Mouse (Mus musculus): Measurements from ENCODE around the gene Zfp580.
"Not testable (repeated sequence)": the region's sequence is repeated elsewhere in the genome, so short reads cannot be mapped to it uniquely, and the experiment has no call there.

Zfp580 gene

DNA sequence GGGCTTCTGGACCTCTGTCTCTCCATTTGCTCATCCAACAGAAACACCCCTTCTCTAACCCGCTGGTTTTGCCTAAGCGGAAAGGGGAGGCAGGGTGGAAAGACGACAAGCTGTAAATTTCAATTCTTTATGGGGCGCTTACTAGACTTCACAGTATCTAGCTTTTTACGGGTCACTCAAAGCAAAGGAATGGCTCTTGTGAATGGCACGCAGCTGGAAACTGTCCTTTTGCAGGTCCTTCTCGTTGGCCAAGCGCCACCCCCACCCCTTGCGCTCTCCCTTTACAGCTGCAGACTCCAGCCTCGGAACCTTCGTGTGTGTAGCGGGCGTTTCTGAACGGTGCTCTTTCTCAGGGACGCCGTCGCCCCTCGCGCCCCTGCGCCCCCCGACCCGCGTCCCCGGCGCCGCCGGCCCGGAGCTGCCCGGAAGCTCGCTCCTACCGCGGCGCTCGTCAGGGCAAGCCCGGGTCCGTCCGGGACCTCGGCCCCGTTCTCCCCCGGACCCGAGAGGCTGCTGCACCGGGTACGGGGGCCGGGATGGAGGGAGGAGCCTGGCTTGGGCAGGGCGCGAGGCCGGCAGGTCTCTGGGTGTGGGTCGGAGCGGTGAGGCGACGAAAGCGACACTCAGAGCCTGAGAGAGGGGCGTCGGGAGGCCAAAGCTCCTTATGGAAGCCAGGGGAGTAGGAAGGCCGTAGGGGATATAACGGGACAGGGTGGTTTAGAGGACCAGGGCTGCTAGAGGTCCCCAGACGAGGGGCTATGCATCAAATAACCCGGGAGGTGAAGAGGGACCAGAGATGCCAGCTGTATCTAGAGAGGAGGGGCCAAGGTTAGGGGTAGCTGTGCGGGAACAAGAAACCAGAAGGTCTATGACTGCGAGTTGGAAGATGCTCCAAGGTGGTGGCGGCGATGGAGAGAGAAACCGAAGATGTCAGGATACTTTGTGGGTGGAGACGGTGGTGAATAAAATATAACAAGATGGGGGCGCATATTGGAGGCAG, at the start of gene Zfp580:
Gene Zfp580 (plus strand): TSS at position 346 of the 1,000 bp plus-strand sequence.
- peak; percentile 75 for DNase-seq (ENCODE audit: low read depth, low spot score)

DNA sequence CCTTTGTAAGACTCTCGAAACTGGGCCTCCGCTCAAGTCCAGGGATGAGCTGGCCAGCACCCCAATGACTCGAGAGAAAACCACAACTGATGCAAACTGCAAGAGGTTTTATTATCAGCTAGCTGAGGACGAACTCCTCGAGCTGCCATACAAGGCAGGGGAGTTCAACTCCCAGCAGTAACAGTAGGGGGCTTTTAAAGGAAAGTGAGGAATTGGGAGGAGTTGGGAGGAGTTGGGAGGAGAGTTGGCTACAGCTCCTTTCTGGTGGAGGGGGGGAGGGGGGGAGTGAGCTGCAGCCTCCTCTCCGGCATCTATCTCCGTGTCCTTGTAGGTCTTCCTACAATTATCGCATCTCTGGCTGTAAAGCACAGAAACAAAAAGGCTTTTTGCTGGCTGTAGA, 48.5 kb upstream of the Zfp580 start:
- not testable (repeated sequence) for DNase-seq (ENCODE audit: low read depth, low spot score)

DNA sequence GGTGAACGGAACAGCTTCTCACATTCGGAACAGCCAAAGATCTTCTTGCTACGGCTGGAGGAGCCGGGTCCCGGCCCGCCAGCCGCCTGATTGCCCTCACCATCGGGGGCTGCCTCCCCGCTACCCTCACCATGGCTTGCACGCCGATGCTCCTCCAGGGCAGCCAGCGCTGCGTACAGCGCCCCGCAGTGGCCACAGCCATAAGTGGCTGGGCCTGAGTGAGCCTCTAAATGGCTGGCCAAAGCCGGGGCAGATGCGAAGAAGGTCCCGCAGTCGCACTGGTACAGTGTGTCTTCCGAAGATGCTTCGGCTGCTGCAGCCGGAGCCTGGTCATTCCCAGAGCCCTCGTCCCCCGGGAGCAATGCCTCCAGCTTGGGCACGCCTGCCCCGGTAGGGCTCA, 43.1 kb upstream of the Zfp580 start:
- DNase-seq (ENCODE audit: low read depth, low spot score): no peak

DNA sequence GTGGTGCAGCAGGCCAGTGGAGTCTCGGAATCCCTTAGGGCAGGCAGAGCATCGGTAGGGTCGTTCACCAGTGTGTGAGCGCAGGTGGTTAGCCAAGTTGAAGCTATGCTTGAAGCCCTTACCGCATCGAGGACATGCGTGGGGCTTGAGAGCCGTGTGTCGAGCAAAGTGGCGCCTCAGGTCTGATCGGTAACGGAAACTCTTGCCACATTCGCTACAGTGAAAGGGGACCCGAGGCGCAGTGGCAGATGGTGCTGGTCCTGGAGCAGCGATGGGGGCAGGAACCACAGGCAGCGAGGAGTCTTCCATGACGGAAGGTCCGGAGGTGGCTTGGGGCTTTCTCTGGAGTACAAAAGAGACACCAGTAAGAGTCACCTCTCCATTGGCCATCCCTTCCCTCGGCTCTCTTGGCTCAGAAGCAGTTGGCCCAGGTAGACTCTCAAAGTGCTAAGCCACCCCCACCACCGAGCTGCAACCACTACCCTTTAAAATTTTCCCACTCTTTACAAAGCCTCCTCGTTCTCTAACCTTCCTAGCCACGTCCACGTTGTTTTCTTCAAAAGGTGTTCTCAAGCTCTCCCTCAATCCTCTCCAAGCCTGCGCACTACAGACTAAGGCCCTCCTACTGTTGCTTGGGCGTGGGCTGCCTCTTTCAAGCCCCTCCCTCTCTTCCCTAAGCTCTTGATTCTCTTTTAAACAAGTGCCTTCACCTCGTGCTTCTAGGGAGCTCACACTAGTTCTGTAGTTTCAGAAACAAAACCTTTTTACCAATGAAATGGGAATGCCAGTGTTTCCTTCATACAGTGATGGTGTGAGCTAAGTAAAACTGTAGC, 38.4 kb upstream of the Zfp580 start:
- DNase-seq (ENCODE audit: low read depth, low spot score): no peak

DNA sequence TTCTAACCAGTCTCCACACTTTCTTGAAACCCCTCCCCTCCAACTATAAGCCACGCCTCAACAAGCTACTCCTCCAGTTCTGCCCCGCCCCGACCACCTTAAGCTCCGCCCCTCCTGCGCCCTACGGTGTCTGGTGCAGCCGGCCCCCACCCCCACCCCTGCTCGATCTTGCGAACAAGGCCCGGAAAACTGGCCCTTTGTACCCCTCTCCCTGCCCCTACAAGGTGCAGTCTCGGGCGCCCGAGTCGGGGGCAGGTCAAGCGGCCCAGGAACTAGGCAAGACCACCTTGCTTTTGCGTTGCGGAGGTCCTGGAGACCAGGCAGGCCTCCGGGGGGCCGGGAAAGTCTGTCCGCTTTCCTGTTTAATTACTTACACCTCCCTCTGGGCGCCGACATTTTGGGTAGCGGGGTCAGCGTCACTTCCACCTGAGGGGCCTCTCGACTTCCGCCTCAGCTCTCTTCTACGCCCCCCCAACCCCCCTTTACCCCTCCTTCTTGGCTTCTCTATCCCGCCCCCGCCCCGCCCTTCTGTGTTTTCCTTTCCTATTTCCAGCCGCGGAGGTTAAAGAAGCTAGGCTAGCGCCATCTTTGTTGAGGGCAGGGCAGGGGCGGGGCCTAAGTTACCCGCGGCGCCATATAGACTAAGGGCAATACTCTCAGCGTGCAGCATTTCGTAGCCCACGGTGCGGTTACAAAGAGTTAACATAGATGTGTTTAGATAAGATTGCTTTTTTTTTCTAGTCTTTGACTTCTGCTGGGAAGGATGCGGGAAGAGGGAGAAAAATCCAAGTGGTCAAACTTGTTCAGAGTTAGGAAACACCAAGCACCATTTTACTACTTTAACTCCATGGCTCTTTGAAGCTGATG, 36.9 kb upstream of the Zfp580 start, which contains the start of the genes Zfp524 and Fiz1:
Gene Zfp524 (plus strand): TSS at position 165 of the 867 bp plus-strand sequence.
Gene Fiz1 (minus strand): TSS at position 447 of the 867 bp plus-strand sequence.
- peak; percentile 98 for DNase-seq (ENCODE audit: low read depth, low spot score)

DNA sequence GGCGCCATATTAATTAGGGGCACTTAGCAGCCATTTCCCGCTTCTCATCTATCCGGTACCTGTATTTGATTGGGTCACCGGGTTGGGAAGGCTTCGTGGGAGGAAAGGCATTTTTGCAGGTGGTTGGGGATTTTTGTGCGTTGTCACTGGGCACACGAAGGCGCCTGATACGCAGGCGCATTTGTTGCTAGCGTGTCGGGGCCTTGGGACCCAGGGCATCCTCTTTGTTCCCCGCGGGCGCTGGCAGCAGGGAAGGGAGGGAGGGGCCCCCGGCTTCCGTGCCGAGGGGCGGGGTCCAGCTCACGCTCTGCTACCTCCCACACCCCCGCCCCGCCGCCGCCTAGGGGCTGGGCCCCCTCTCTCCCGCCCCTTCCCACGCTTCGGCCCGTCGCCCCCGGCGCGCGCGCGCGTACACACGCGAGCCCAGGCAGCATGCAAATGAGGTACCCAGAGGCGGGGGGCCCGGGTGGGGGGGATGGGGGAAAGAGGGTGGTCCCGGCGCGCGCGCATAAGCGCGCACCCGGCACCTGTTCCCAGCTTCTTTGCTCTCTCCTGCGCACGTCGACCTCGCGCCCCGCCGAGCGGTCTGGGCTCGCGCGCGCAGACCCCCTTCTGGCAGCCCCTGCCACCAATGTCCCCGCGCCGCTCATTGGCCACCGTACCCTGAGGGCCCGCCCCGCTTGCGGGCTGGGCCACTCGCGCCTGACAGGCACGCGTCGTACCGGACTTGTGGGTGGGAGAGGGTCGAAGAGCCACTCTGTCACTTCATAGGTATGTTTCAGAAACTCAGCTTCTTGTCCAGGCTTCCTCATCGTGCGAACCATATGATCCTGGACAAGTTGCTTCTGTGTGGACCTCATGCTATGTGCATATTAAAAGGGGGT, 36.0 kb upstream of the Zfp580 start, which contains the start of gene Gm44973:
Gene Gm44973 (plus strand): TSS at position 379 of the 884 bp plus-strand sequence.
- peak; percentile 91 for DNase-seq (ENCODE audit: low read depth, low spot score)

DNA sequence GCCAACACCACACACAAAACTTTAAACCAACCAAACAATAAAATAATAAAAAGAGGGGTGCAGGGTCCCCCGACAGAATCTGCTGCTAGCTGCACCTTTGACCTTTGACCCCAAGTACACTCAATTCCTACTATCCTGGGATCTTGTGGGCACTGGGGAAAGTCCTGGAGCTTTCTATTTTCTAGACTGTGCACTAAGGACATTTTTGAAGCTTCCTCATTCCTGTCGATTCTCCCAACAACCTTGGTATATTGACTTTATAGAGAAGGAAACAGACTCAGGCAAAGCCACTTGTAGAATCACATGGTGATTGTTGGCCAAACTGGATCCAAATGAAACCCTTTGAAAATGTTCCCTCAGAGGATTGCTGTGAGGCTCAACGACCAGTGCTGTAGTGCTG, 35.3 kb upstream of the Zfp580 start:
- no peak for DNase-seq (ENCODE audit: low read depth, low spot score)

DNA sequence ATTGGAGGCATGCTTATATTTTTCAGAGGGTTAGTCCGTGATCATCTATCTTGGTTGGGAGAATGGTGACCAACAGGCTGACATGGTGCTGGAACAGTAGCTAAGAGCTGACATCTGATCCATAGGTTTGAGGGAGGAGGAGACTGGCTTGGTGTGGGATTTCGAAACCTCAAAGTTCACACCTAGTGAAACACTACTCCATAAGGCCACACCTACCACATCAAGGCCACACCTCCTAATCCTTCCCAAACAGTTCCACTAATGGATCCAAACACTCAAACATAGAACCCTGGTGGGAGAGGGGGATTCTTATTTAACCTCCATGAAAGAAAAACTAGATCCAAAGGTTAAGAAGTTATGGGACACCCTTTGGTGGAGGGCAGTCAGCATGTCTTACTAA, 34.4 kb upstream of the Zfp580 start:
- no peak for DNase-seq (ENCODE audit: low read depth, low spot score)

DNA sequence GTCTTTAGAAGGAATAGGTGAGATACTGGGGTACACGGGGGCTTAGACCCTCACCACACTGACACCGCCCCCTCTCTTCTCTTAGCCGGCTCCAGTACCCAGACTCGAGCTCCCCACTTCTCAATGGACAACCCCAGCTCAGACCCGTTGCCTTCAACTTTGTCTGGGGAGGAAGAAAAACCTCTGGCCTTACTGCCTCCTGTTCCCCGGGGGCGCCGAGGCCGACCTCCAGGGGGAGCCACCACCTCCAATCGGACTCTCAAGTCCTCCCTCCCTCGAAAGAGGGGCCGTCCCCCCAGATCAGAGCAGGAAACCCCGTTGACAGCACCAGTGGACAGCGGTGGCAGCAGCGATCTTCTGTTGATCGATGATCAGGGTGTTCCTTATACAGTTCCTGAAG, 34.0 kb upstream of the Zfp580 start:
- no peak for DNase-seq (ENCODE audit: low read depth, low spot score)

DNA sequence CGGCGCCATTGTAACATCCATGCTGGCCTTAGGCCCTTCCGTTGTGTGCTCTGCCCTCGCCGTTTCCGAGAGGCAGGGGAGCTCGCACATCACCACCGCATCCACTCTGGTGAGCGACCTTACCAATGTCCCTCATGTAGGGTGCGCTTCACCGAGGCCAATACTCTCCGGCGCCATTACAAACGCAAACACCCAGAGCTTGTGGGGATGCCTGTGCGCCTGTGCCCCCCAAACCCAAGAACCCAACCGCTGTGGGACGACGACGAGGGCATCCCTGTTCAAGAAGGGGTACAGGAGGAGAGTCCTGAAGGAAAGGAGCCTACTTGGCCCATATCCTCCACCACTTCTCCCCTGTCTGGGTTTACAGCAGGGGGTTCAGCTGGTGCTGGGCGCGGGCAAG, 33.4 kb upstream of the Zfp580 start:
- no peak for DNase-seq (ENCODE audit: low read depth, low spot score)

DNA sequence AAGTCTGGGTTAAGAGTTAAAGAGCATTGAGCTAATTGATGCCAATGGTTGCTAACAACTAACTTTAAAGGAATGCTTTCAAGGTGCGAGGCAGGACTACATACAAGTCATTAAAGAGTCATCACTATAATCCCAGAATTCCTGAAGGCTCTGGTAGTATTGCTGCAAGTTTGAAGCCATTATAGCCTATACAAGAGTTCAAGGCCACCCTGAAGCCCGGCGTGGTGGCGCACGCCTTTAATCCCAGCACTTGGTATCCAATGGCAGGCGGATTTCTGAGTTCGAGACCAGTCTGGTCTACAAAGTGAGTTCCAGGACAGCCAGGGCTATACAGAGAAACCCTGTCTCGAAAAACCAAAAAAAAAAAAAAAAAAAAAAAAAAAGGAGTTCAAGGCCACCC, 31.8 kb upstream of the Zfp580 start:
- not testable (repeated sequence) for DNase-seq (ENCODE audit: low read depth, low spot score)

DNA sequence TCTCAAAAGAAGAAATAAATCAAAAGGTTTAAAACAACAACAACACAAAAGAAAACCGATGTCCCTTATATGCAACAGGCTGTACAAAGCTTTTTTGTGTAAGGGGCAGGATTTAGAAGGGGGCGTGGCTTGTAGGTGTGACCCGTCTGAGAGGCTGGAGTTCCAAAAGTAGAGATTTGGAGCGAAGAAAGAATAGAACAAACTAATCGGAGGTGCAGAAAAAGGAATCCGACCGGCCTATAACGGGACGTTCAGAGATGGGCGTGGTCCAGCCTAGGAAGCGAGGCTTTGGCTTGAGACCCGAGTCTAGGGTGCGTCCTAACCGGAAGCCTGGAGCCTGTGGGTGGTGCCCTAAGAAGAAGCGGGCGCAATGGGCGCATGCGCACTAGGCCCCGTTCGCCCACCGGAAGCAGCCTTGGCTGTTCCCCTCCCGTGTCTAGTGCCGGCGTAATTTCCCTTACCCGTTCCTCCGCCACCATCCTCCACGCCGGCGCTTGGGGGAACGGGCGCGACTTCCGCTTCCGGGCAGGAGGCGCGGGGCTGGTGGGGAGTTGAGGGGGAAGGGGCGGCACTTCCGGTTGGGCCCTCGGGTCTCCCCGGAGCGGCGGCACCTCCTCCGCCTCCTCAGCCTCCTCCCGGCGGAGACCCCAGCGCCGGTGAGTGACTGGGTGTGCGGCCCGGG, 31.2 kb upstream of the Zfp580 start, which contains the start of the genes Zfp865 and Ccdc106:
Gene Zfp865 (plus strand): TSS at position 377 of the 682 bp plus-strand sequence.
Gene Ccdc106 (plus strand): TSS at position 554 of the 682 bp plus-strand sequence.
- peak; percentile 98 for DNase-seq (ENCODE audit: low read depth, low spot score)

DNA sequence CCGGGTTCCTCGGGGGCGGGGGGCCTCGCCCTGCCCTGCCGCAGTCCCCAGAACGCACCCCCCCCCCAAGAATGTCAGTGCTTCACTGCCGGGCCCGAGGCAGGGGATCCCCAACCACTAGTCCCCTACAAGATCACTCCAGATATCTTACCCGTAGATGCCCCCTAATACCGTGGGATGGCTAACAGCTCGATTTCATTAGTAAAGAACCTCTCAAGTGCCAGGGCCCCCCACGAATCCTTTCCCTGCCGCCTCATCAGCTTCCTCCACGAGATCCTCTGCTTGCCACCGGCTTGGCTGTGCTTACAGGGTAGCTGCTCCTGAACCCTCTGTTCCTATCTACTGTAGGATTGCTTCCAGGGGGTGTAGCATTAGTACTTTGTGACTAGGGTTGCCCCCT, 30.7 kb upstream of the Zfp580 start:
- DNase-seq (ENCODE audit: low read depth, low spot score): no peak

DNA sequence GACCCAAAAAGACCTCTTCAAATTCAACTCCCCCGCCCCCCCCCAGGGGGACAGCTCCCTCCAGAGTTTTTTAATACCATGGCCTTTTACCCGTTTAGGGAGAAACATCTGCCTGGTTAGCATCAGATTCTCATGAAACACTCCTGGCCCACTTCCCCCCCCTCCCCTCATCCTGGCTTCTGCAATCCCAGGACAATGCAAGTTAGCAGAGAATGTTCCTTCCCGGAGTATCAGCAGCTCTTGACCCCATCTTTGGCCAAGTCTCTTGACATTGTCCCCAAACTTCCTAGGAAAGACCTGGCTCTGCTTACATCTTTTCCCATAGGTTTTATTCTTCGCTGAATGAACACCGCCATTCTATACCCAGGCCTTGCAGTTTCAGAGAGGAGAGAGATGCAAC, 30.1 kb upstream of the Zfp580 start:
- DNase-seq (ENCODE audit: low read depth, low spot score): no peak

DNA sequence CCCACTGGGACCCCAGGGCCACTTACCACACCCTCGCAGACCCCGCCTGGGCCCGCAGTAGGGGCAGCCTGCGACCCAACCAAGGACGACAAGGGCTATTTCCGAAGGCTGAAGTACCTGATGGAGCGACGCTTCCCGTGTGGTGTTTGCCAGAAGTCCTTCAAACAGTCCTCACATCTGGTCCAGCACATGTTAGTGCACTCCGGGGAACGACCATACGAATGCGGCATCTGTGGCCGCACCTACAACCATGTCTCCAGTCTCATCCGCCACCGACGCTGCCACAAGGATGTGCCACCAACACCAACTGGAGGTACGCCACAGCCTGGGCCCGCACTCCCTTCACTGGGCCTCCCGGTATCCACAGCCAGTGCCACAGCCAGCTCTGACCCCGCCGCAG, 21.8 kb upstream of the Zfp580 start:
- no peak for DNase-seq (ENCODE audit: low read depth, low spot score)

DNA sequence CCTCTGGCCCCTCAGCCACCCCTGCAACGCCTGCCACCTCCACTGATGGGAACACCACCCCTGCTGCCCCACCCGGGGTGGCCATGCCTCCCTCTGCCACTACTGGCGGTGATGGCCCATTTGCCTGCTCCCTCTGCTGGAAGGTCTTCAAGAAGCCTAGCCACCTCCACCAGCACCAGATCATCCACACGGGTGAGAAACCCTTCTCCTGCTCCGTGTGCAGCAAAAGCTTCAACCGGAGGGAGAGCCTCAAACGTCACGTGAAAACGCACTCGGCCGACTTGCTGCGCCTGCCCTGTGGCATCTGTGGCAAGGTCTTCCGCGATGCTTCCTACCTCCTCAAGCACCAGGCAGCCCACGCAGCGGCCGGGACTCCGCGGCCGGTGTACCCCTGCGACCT, 21.4 kb upstream of the Zfp580 start:
- DNase-seq (ENCODE audit: low read depth, low spot score): no peak

DNA sequence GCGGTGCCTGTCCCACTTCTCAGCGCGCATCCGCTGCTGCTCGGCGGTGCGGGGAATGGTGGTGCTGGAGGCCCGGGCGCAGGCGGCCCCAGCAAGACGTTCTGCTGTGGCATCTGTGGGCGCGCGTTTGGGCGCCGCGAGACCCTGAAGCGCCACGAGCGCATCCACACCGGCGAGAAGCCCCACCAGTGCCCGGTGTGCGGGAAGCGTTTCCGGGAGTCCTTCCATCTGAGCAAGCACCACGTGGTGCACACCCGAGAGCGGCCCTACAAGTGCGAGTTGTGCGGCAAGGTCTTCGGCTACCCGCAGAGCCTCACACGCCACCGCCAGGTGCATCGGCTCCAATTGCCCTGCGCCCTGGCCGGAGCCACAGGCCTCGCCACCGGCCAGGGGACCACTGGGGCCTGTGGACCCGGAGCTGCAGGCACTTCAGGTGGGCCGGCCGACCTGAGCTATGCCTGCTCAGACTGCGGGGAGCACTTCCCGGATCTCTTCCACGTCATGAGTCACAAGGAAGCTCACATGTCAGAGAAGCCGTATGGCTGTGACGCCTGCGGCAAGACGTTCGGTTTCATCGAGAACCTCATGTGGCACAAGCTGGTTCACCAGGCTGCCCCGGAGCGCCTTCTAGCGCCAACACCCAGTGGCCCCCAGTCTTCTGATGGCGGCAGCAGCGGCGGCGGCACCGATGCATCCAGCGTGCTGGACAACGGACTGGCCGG, 20.6 kb upstream of the Zfp580 start:
- DNase-seq (ENCODE audit: low read depth, low spot score): no peak

DNA sequence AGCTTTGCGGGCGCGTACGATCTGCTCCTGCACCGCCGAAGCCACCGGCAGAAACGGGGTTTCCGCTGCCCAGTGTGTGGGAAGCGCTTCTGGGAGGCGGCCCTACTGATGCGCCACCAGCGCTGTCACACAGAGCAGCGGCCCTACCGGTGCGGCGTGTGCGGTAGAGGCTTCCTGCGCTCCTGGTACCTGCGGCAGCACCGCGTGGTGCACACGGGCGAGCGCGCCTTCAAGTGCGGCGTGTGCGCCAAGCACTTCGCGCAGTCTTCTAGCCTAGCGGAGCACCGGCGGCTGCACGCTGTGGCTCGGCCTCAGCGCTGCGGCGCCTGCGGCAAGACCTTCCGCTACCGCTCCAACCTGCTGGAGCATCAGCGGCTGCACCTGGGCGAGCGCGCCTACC, 19.8 kb upstream of the Zfp580 start:
- no peak for DNase-seq (ENCODE audit: low read depth, low spot score)

DNA sequence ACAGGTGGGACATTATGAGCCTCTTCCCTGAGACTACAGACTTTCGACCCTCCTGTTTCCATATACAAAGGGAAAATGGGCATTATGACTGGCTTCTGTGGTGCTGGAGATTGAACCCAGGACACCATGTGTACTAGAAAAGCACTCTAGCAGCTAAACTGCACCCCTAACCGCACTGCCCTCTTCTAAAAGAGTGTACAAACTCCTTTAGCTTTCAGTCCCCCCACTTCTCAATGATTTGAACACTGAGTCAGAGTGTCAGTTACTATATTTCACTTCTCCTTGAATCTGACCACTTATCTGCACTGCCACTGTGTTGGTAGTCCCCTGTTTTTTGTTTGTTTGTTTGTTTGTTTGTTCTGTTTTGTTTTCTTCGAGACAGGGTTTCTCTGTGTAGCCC, 17.5 kb upstream of the Zfp580 start, which contains the start of gene 4632433K11Rik:
Gene 4632433K11Rik (plus strand): TSS at position 301 of the 400 bp plus-strand sequence.
- no peak for DNase-seq (ENCODE audit: low read depth, low spot score)

Data from retina, postnatal 7 days (tissue).